Mouse (Mus musculus) common myeloid progenitor, adult 5-6 weeks (primary cell): ENCODE measurements around the gene Tmeff1. TPM values are rescaled to one million over a fixed set of nuclear protein-coding genes. Genes with fewer than 3 reads are reported as not detected.
"Not testable (repeated sequence)": the region's sequence is repeated elsewhere in the genome, so short reads cannot be mapped to it uniquely, and the experiment has no call there.

Experiments
- ATAC-seq: replicated peaks from 2 replicates; pipeline ENCODE4 v1.8.0; 2016; ENCODE audit warnings: low read depth, mild to moderate bottlenecking, moderate TSS enrichment, inconsistent platforms; ENCODE audit not compliant: poor library complexity, severe bottlenecking
- total RNA-seq: library from RNA; stranded (forward); fragments of 200-1000, 187-1606 nt; gene quantifications from 2 replicates; pipeline ENCODE4 v1.2.3, GENCODE M21; 2017

Tmeff1 gene
- total RNA-seq, 1 experiment from 2014 or later, result not detected

GRCm38 (mm10) chr4:48664021-48664420 is 79.0 kb downstream of the Tmeff1 start:
- no peak for ATAC-seq

GRCm38 (mm10) chr4:48667279-48667678 is 82.3 kb downstream of the Tmeff1 start:
- ATAC-seq, result no peak

- no peak for ATAC-seq
Observed at GRCm38 (mm10) chr4:48672915-48673314, 87.9 kb downstream of the Tmeff1 start.

- ATAC-seq, result peak; percentile 73
Observed at GRCm38 (mm10) chr4:48674412-48674811, 89.4 kb downstream of the Tmeff1 start.

GRCm38 (mm10) chr4:48676570-48677185 is 91.7 kb downstream of the Tmeff1 start:
- no peak for ATAC-seq

DNA sequence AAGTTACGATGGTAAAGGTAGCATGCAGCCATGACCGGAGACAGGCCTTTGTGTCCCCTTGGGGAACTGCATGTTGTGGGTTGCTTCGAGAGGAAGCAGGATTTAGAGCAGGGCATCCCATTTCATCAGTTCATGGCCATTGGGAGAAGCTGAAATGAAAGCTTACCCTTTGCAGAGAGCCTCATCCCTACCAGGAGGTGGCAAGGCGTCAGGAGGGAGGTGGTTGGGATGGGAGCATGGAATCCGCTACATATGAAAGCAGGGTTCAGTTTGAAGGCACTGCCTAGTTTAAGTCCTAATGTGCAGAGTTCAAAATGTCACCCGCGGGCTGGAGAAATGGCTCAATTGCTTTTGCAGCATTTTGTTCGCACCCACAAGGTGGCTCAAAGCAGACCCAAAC is 92.3 kb downstream of the Tmeff1 start:
- no peak for ATAC-seq

GRCm38 (mm10) chr4:48677812-48678211 is 92.8 kb downstream of the Tmeff1 start:
- ATAC-seq, result no peak

DNA sequence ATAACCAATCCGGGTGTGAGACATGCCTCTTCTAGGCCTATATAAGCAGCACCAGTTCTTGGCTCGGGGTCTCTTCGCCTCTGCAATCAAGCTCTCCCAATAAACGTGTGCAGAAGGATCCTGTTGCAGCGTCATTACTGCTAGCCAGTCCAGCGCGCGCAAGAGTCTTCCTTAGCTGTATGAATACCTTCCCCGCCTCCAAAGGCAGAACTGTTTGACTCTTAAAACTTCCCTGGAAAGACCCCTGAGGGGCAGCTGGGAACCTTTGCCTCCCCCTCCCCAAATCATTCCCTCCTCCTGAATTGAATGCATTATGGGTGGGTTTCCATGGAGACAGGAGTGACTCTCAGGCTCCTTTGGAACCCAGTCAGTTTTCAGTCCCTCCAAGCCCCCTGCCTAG is 93.8 kb downstream of the Tmeff1 start:
- ATAC-seq, result no peak

DNA sequence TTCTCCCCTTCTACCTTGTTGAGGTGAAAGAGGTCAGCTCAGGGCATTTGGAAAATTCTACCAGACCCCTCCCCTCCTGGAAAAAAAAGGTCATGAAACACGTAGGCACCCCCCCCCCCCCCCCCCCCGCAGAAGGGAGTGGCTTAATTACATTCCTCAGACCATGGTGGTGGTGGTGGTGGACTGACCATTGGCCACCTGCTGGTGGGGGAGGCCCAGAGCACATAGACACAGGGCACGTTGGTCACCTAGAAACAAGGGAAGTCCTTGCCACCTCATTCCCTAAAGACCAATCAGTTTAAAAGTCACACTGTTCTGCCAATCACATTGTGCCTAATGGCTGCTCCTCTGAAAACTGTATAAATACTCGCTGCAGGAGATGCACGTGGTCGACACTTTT is 94.8 kb downstream of the Tmeff1 start:
- not testable (repeated sequence) for ATAC-seq

- ATAC-seq, result no peak
Observed at GRCm38 (mm10) chr4:48680214-48680613, 95.2 kb downstream of the Tmeff1 start.

DNA sequence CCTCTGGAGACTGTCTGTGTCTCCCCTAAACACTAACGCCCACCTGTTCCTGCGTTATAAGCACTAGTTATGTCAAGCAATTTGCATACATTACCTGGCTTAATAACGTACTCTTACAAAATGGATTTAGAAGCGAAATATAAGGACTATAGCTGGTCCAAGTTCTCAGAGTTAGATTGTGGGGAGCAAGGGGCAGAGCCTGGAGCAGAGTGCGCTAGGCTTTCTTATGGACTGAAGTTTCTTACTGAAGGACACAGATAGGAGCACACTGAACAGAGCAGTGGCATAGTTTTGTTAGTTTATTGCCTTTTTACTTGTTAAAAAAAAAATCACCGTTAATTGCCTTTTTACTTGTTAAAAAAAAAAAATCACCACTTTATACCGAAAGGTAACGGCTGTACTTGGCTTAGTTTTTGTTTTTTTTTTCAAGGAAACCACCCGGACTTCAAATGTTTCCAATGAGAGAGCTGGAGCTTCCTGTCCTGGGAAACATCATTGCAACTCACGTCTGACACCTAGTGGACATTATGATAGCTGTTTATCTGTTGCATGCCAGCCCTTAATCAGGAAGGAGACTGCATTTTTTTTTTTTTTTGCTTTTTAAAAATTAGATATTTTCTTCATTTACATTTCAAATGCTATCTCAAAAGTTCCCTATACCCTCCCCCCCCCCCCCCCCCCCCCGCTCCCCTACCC is 95.8 kb downstream of the Tmeff1 start:
- peak; percentile 95 for ATAC-seq

DNA sequence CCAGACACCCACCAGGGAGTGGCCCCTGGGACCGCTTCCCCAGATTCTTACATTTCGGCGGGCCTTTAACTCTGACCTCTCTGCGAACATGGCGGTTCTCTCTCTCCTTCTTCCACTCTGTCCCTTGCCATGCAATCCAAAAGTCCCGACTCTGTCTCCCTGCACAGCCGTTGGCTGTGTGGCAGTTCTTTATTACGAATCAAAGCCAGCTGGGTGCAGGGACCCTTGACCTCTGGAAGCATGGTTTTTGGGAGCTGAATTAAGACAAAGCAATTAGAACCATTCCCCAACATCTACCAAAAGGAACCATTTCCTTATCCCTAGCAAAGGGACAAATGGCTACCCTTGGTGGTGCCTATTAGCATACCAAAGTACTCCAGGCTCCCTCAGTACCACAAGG is 98.2 kb downstream of the Tmeff1 start:
- no peak for ATAC-seq

- ATAC-seq, result not testable (repeated sequence)
Observed at GRCm38 (mm10) chr4:48683633-48684209, 98.7 kb downstream of the Tmeff1 start.

DNA sequence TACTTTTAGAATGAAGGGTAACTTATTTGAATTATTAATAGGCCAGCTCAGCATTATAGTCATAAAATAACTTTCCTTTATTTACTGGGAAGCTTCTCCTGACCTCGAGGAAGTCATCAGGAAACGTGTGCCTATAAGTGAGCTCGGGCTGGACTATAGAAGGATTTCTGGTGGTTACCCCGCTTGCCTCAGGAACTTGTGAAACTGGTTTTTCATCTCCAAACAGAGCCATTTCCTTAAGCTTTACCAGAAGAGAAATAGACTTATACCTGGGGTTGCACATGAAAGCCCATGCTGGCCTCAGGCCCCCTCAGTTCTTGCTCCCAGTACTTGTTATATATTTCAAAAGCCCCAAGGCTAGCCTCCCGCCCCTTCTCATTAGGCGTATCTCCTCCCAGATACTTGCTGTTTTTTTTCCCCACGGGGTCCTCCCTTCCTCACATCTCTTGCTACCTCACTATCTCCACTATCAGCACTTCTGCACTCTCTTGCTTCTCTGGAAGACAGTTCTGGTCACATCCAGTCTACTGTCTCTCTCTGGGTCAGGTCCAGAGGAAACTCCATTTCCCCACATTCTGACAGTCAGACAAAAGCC is 99.7 kb downstream of the Tmeff1 start:
- no peak for ATAC-seq

GRCm38 (mm10) chr4:48688148-48688547 is 103.2 kb downstream of the Tmeff1 start:
- ATAC-seq, result no peak

GRCm38 (mm10) chr4:48690640-48691039 is 105.7 kb downstream of the Tmeff1 start:
- peak; percentile 58; the same call in 1 of the 2 replicates for ATAC-seq

DNA sequence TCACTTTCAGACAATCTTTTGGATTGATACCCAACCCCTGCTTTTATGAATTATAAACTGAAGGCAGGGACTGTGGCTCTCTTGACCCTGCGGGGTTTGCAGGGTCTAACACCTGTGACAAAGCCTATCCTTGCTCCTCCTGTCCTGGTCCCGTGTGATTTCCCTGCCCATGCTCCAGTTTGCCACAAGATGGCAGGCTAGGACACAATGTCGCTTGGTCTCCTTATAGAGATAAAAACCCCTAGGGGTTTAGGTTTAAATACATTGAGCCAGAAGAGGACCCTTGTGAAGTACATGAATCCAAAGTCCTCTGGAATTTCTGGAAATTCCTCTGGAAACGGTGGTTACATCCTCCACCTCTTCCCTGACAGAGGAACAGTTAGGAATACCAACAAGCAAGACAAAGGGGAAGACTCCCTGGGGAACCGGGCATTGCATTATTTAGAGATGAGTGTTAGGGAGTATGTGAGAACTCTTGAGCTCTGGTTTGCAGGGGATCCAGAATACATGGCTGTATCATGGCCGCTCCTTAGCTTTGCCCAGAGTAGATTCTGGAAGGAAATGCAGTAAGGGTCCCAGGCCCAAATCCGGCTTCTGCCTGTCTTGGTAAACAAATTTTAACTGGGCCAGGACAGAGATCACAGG is 106.9 kb downstream of the Tmeff1 start:
- peak; percentile 92 for ATAC-seq

GRCm38 (mm10) chr4:48692736-48693292 is 107.8 kb downstream of the Tmeff1 start:
- no peak for ATAC-seq

DNA sequence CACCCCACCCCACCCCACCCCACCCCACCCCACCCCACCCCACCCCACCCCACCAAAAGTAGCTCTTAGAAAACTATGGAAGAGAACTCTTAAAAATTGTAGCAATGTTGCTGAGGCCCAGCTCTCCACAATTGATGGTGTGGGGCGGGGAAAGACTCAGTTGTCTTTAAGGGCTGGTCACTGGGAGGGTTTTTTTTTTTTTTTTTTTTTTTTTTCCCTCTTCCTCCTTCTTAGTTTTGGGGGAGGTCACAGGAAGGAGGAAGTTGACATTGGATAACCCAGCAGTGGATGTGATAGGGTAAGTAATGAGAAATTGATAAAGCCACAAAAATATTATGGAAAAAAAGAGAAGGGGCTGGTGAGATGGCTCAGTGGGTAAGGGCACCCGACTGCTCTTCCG is 111.7 kb downstream of the Tmeff1 start:
- ATAC-seq, result no peak

DNA sequence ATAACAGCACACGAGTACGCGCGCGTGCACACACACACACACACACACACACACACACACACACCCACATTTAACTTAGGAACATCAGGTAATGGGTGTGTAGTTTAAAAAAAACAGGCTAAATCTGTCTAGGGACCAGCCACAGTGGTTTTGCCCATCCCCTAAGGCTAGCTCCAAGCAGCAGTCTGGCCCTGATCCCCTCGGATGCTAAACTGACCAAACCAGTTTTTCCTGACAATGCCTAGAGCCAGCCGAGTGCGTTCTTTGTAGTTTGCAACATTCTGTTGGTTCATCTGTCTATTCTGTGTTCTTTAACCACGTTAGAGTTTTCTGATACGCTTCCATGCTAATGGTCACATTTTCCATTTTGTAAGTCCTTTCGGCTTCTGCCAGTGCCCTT is 112.3 kb downstream of the Tmeff1 start:
- ATAC-seq, result no peak
